Mouse (Mus musculus): Measurements from ENCODE around the gene Slc1a2. TPM values are rescaled to one million over a fixed set of nuclear protein-coding genes. Genes with fewer than 3 reads are reported as not detected.
A peak's percentile ranks its signal among the peaks of the same experiment; 100 is the strongest.

Slc1a2 gene
- polyA plus RNA-seq, 3 experiments from 2014 or later: 0.04 TPM; not detected in 2

DNA sequence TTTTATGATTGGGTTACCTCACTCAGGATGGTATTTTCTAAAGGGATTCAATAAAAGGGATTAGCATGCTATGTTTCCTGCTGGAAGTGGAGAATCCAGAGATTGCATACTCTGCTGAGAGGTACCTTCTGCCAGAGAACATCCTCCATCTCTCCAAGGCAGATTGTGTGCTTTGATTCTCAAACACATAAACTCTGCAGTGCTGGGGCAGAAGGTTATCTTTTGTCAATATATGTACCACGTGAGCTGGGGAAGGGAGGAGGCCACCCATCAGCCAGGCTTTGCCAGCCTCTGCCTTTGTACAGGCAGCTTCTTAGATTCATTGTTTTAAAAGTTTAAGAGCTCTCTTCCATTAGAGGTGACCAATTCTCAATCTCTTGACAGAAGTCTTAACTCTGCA is 57.3 kb downstream of the Slc1a2 start:
- ATAC-seq: no peak

GRCm38 (mm10) chr2:102721859-102722258 is 63.4 kb downstream of the Slc1a2 start:
- ATAC-seq: no peak

- no peak for ATAC-seq
Observed at GRCm38 (mm10) chr2:102725054-102725453, 66.6 kb downstream of the Slc1a2 start.

- ATAC-seq: no peak
Observed at GRCm38 (mm10) chr2:102730386-102730785, 71.9 kb downstream of the Slc1a2 start.

GRCm38 (mm10) chr2:102730788-102731187 is 72.3 kb downstream of the Slc1a2 start:
- ATAC-seq: no peak

- ATAC-seq: peak; percentile 76
Observed at GRCm38 (mm10) chr2:102733128-102733527, 74.7 kb downstream of the Slc1a2 start.

DNA sequence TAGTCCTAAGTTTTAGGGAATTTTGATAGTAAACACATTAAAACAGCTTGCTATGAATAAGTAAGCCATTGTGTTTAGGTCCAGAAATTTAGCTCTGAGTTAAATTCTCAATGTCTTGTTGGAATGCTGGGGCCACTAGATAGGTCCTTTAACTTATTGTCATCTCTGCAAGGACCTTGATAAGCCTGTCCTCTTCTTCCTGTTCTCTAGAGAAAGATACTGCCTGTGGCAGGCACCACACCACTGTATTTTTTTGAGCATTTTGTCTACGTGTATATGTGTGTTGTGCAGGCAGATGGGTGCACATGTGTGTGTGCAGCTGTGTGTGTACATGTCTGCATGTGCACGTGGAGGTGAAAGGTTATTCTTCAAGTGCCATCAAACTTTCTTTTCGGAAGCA is 75.6 kb downstream of the Slc1a2 start:
- ATAC-seq: no peak

DNA sequence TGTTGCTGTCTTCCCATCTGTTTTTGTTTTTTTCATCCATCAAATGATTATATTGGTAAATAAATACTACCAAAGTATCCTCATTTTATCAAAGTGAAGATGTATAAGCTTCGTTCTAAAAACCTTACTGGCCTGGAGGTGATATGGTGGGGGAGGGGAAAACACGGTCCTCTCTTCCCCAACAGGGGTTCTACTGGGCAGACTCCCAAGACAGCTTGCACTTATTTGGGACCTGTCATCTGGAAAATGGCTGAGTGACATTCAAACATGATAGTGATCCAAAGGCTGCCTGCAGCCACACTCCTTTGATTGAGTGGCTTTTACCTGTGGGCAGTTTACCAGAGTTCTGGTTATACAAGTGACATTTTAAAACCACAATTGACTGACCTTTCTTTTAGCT is 76.6 kb downstream of the Slc1a2 start:
- no peak for ATAC-seq

- ATAC-seq: no peak
Observed at GRCm38 (mm10) chr2:102735811-102736210, 77.4 kb downstream of the Slc1a2 start.

- no peak for ATAC-seq
Observed at GRCm38 (mm10) chr2:102736490-102736889, 78.0 kb downstream of the Slc1a2 start.

DNA sequence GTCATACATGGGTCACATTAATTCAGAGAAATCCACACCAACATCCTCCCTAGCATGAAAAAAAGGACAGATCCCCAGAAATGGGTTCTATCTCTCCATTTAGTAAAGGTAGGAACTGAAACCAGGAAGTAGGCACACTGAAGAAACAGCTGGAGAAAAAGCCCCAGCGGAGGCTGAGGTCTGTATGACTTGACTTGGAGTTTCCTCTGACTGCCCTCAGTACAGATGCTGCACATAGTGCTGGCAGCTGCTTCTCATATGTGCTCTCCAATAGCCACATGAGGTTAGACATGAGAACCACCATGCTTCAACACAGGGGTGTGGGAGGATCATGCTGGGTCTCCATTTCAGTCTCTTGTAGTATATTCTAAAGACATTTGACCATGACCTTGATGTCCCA is 80.4 kb downstream of the Slc1a2 start:
- no peak for ATAC-seq

GRCm38 (mm10) chr2:102742685-102743084 is 84.2 kb downstream of the Slc1a2 start:
- no peak for ATAC-seq

DNA sequence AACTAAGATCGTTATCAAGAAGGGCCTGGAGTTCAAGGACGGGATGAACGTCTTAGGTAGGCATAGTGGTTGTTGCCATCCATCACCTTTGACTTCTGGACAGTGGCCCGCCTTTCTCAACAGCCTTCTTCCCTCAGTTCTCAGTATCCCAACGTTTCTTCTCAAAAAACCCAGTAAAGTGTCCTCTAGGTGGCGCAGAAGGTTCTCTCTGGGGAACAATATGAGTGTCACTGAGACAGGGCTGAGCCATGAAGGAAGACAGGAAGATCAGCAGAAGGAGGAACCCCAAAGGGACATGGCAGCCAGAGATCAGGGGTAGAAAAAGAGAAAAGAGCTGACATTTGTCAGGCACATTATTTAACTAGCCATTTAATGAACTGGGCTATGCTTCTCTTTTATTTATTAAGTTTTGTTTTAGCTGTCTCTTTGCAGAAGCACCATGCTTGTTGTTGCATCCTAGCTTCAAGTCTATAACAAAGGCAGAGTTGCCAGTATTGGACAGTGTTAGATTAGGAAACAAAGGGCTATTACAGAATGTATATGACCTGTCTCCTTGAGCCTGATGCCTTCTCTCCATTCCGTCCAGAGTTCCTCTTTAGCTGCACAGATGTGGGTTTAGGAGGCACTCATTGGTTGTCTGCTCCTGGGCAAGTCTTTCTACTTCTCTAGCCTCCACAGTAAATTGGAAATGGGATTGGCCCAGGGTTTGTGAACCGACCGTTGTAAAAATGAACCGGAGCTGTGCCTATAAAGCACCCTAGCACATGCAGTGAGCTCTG is 85.6 kb downstream of the Slc1a2 start:
- peak; percentile 47 for ATAC-seq

DNA sequence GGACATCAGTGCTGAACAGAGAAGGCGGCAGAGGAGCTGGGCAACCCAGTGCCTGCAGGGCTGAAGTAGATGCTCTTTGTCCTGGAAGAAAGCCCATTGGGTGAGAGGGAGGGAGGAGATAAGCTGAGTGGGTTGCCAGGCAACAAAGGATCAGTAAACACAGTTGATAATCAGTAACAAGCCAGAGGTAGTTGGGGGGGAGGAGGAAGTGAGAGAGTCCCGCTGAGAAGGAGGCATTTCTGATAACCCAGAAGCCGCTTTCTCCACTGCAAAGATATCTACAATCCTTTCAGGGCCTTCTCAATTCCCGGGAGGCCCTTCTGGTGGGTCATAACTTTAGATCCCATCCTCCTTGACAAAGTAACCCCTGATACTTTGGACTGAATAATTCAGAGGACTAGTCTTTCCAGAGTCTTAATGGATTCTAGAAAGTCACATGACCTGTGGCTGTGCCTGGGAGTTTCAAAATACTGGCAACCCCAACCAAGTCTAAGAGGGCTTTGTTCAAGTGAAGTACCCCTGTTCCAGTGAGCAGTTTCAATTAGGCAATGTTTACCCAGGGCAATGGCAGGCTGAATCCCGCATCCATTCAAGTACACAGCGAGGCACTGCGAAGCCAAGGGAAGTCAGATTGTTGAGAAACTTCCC is 86.9 kb downstream of the Slc1a2 start:
- no peak for ATAC-seq

DNA sequence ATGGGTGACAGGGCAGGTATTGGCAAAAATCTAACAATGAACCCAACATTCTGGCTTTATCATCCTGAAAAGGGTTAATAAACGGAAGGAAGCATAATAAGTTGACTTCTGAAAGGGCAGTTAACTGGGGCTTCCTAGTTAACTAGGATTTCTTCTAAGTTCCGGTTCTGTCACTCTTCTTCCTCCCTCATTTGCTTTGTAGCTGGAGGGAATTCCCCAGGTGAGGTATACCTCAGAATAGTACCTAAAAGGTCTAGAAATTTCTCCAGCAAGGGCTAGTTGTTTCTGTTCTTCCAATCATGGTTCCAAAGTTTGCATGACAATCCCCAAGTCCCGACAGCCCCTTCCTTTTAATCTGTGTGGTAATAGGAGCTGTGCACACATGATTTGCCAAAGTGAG is 89.3 kb downstream of the Slc1a2 start:
- ATAC-seq: peak; percentile 91

DNA sequence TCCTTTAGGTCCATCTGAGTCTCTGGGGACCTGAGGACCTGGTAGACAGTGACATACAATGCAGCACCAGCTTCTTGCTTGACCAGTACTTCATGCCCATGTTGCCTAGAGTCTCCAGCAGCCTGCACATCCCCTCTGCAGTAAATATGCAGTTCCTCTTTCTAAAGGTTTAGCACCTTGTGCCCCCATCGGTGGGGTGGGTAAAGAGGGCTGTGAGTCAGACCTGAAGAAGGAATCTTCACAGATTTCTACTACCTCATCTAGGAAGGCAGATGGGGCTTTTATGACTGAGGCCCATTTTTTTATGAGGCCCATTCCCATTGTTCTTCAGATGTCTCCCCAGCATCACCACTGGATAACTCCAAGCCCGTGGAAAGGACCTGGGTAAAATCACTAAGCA is 91.5 kb downstream of the Slc1a2 start:
- no peak for ATAC-seq

DNA sequence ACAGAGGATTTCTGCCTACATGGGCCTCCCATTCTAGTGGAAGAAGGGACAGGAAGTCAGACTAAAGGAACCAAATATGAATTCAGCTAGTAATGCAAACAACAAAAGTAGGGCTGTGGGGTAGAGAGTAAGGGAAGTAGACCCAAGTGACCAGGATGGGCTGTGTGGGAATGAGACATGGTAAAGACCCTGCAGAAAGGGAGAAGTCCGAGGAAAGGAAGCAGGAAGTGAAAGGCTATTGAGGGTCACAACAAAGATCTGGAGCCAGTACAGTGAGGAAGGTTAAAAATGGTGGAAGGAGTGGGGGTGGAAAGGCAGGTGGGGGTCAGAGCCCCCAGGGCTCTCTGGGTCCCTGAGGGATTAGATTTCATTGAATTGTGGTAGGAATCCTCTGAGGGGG is 93.4 kb downstream of the Slc1a2 start:
- ATAC-seq: no peak

DNA sequence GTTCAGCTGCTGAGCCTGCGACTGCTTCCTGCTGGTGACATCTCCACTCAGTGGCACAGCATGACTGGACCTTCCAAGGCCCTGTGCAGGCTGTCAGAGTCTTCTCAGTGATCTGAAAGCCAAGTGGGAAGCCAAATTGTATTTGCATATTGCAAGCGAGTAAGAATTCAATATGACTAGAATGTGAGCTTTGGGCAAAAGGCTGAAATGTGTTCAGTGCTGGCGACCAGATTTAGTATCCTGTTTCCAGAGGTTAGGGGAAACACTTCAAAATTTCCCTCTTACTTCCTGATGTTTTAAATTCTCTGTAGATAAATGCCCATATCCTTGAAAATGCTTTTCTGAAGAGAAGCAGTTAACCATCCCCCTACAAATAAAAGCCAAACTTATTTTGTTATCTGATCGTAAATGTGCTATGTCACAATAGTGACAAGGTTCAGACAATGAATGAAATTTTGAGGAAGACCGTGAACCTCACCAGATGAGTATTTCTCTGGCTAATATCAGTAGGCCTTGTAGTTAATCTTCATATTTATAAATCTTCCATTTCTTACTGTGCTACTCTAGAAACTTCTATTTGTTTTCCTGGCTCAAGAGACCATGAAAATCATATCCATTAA is 98.9 kb downstream of the Slc1a2 start:
- no peak for ATAC-seq

DNA sequence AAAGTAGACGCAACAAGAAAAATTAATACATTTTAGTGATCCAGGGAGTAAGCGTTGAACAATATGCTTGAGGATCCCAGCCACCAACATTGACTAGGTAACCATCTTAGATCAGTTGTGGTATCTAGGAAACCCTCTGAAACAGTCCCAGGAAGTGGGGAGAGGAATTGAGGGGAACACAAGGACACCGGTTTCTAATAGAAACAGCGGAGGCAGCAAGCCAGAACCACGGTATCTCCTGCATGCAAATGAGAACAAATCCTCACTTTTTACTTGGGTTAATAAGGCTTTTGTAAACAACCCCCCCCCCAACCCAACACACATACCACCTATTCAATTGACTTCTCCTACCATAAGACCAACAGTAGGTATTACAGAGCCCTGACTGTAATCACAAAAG is 101.0 kb downstream of the Slc1a2 start:
- ATAC-seq: no peak

- no peak for ATAC-seq
Observed at GRCm38 (mm10) chr2:102760284-102761072, 102.0 kb downstream of the Slc1a2 start.

DNA sequence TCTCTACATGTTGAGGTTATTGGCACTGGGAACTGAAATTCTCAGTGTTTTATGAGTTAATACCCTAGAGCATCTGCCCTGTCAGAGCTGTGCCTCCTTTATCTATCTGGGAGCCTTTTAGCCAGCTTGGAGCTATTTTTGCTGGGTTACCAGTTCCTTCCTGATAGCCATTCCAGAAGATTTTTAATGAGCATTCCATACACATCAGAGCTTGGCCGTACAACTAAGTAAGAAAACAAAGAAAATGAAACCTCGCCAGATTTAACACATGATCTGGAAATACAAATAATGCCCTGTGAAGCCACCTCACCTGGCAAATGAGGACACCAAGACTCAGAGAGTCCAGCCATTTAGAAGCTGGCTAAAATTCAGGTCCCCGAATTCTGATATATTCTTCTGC is 104.7 kb downstream of the Slc1a2 start:
- ATAC-seq: no peak

DNA sequence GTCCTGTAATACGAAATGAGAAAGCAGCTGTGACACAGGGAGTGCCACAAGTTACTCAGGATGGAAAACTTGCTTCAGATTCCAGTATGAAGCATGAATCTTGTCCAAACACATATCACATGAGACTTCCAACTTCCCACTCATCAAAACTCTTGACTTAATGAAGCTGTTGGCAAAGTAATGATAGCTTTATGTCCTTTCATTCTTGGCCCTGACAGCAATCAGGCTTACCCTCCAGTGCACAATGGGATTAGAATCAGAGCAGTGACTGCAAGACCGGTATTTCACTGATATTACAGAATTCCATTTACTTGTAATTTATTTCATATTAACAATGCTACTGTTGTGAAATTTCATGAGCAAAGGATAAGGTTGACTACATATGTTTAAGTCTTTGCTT is 105.5 kb downstream of the Slc1a2 start:
- no peak for ATAC-seq
